Mouse (Mus musculus): Measurements from ENCODE around the gene Snai1.

GRCm38 (mm10) chr2:167548961-167549360 is 11.0 kb downstream of the Snai1 start:
- TF ChIP-seq CTCF (IDR thresholded peaks at IDR 0.05; ENCODE audit: control insufficient read depth, insufficient read depth, low read length) (no peak), POLR2A (IDR thresholded peaks at IDR 0.05; ENCODE audit: borderline replicate concordance, control insufficient read depth, low read depth, low read length) (no peak)

All from bone marrow, adult 2 months (tissue).